Mouse (Mus musculus) testis, adult 2 months (tissue): ENCODE results near the gene Aldh1a3. TPM values are rescaled to one million over a fixed set of nuclear protein-coding genes. Genes with fewer than 3 reads are reported as not detected.

Experiments
- H3K27ac ChIP-seq: fragments of 200-500 bp; 2 replicates; pipeline ENCODE4 v1.5.1; 2012; ENCODE audit warnings: low read depth, low read length; ENCODE audit not compliant: control insufficient read depth, insufficient read depth
- H3K27me3 ChIP-seq: fragments of 200-500 bp; 2 replicates; pipeline ENCODE4 v1.6.1; 2012; ENCODE audit warnings: mild to moderate bottlenecking, low read length, moderate library complexity; ENCODE audit not compliant: control insufficient read depth, insufficient read depth
- H3K36me3 ChIP-seq: fragments of 200-500 bp; 2 replicates; pipeline ENCODE4 v1.6.1; 2012; ENCODE audit warnings: mild to moderate bottlenecking, low read length; ENCODE audit not compliant: control insufficient read depth, insufficient read depth
- H3K4me1 ChIP-seq: fragments of 200-500 bp; 2 replicates; pipeline ENCODE4 v1.6.1; 2012; ENCODE audit warnings: low read length; ENCODE audit not compliant: control insufficient read depth, insufficient read depth
- H3K4me3 ChIP-seq: fragments of 200-500 bp; 2 replicates; pipeline ENCODE4 v1.5.1; 2012; ENCODE audit warnings: low read depth, mild to moderate bottlenecking, low read length, moderate library complexity, mixed read lengths; ENCODE audit not compliant: control insufficient read depth
- CTCF ChIP-seq: fragments of 200-500 bp; IDR thresholded peaks from 2 replicates; pipeline ENCODE4 v1.5.1; 2012; ENCODE audit warnings: low read depth, mild to moderate bottlenecking, inconsistent platforms, low read length, moderate library complexity; ENCODE audit not compliant: control insufficient read depth, insufficient read depth, insufficient replicate concordance
- POLR2A ChIP-seq: fragments of 200-500 bp; IDR thresholded peaks from 2 replicates; pipeline ENCODE4 v1.6.1; 2012; ENCODE audit warnings: low read depth, mild to moderate bottlenecking, inconsistent platforms, low read length, moderate library complexity; ENCODE audit not compliant: control insufficient read depth
- polyA plus RNA-seq: library from polyadenylated mRNA; depleted of rRNA; stranded (reverse); fragments of >200 nt; gene quantifications from 2 replicates; pipeline ENCODE4 v1.2.3, GENCODE M21; 2012

The Aldh1a3 gene
- polyA plus RNA-seq, 1 experiment, result 1.6 TPM

- H3K36me3 ChIP-seq, result no peaks in the 10 kb centered on the region
- H3K4me1 ChIP-seq, result peaks cover 9% of the 10 kb centered on the region
- no peaks in the 10 kb centered on the region; the same call in 1 of the 2 replicates for H3K27me3 ChIP-seq
- H3K4me3 ChIP-seq, result no peak overlapping the region
- no peak overlapping the region for H3K27ac ChIP-seq
- TF ChIP-seq POLR2A, result no peak
Measured at GRCm38 (mm10) chr7:66385826-66386225, 41.5 kb downstream of the Aldh1a3 start.

- H3K4me3 ChIP-seq, result no peak overlapping the region
- H3K4me1 ChIP-seq, result peaks cover 9% of the 10 kb centered on the region
- no peaks in the 10 kb centered on the region; the same call in 1 of the 2 replicates for H3K27me3 ChIP-seq
- TF ChIP-seq CTCF (no peak), POLR2A (no peak)
- H3K36me3 ChIP-seq, result no peaks in the 10 kb centered on the region
- H3K27ac ChIP-seq, result no peak overlapping the region
Measured at GRCm38 (mm10) chr7:66384891-66385290, 42.4 kb downstream of the Aldh1a3 start.

- H3K4me3 ChIP-seq, result no peak overlapping the region
- TF ChIP-seq POLR2A (no peak), CTCF (no peak)
- H3K27ac ChIP-seq, result no peak overlapping the region
- no peaks in the 10 kb centered on the region; the same call in 1 of the 2 replicates for H3K27me3 ChIP-seq
- H3K4me1 ChIP-seq, result peaks cover 9% of the 10 kb centered on the region
- no peaks in the 10 kb centered on the region for H3K36me3 ChIP-seq
Measured at GRCm38 (mm10) chr7:66384213-66384612, 43.1 kb downstream of the Aldh1a3 start.

- H3K27ac ChIP-seq, result no peak overlapping the region
- no peaks in the 10 kb centered on the region for H3K36me3 ChIP-seq
- H3K4me1 ChIP-seq, result no peaks in the 10 kb centered on the region
- H3K27me3 ChIP-seq, result no peaks in the 10 kb centered on the region
- H3K4me3 ChIP-seq, result no peak overlapping the region
- TF ChIP-seq POLR2A (no peak), CTCF (no peak)
Measured at GRCm38 (mm10) chr7:66376560-66376959, 50.8 kb downstream of the Aldh1a3 start.

- Histone ChIP-seq H3K4me1 (no peaks in the 10 kb centered on the region), H3K36me3 (no peaks in the 10 kb centered on the region), H3K4me3 (no peak overlapping the region), H3K27ac (no peak overlapping the region), H3K27me3 (no peaks in the 10 kb centered on the region)
- no peak for TF ChIP-seq POLR2A
- TF ChIP-seq CTCF, result no peak
Measured at GRCm38 (mm10) chr7:66375736-66376135, 51.6 kb downstream of the Aldh1a3 start.

- no peak for TF ChIP-seq CTCF
- no peak for TF ChIP-seq POLR2A
- no peaks in the 10 kb centered on the region for H3K4me1 ChIP-seq
- H3K4me3 ChIP-seq, result no peak overlapping the region
- H3K27ac ChIP-seq, result no peak overlapping the region
- no peaks in the 10 kb centered on the region for H3K36me3 ChIP-seq
- no peaks in the 10 kb centered on the region for H3K27me3 ChIP-seq
Measured at GRCm38 (mm10) chr7:66373391-66373790, 53.9 kb downstream of the Aldh1a3 start.

GRCm38 (mm10) chr7:66370970-66371369, 56.3 kb downstream of the Aldh1a3 start:
- TF ChIP-seq POLR2A (no peak), CTCF (no peak)
- no peaks in the 10 kb centered on the region for H3K36me3 ChIP-seq
- H3K27ac ChIP-seq, result no peak overlapping the region
- no peaks in the 10 kb centered on the region for H3K27me3 ChIP-seq
- no peak overlapping the region for H3K4me3 ChIP-seq
- H3K4me1 ChIP-seq, result no peaks in the 10 kb centered on the region

- no peaks in the 10 kb centered on the region for H3K4me1 ChIP-seq
Measured at GRCm38 (mm10) chr7:66369934-66370445, 57.3 kb downstream of the Aldh1a3 start.

More at GRCm38 (mm10) chr7:66369934-66370445, 57.3 kb downstream of the Aldh1a3 start:
- no peaks in the 10 kb centered on the region for H3K36me3 ChIP-seq
- no peak overlapping the region for H3K4me3 ChIP-seq
- no peak overlapping the region for H3K27ac ChIP-seq
- H3K27me3 ChIP-seq, result no peaks in the 10 kb centered on the region
- TF ChIP-seq POLR2A (no peak), CTCF (no peak)
